Mouse (Mus musculus) CH12.LX (cell line): ENCODE measurements around the gene Tmem239. TPM values are rescaled to one million over a fixed set of nuclear protein-coding genes. Genes with fewer than 3 reads are reported as not detected.

Experiments
- DNase-seq: peaks from one replicate; pipeline ENCODE4 v3.0.0-alpha.2; 2013; ENCODE audit errors: extremely low read depth
- H3K27ac ChIP-seq: 2 replicates; pipeline ENCODE4 v1.5.1; 2012; ENCODE audit warnings: low read depth, mild to moderate bottlenecking, control low read depth, moderate library complexity; ENCODE audit not compliant: insufficient read depth
- H3K27me3 ChIP-seq: replicated peaks from 2 replicates; pipeline ENCODE3; 2012; ENCODE audit warnings: inconsistent platforms
- H3K36me3 ChIP-seq, 2 experiments: replicated peaks in 1 of 2; 2 replicates each; pipeline versions ENCODE3 to v1.6.1; 2012; ENCODE audit warnings: inconsistent platforms in 1 of 2, low read length in 1 of 2, mild to moderate bottlenecking in 1 of 2, mixed read lengths in 1 of 2, moderate library complexity in 1 of 2; ENCODE audit not compliant: control insufficient read depth in 1 of 2, insufficient read depth in 1 of 2
- H3K4me1 ChIP-seq, 2 experiments: 2 replicates each; pipeline ENCODE4 v1.6.1; 2012; ENCODE audit warnings: inconsistent platforms in 1 of 2, moderate library complexity in 1 of 2; ENCODE audit not compliant: insufficient read depth in 2 of 2, control insufficient read depth in 1 of 2
- H3K4me2 ChIP-seq: 2 replicates; pipeline ENCODE4 v1.6.1; 2012; ENCODE audit warnings: low read depth, mild to moderate bottlenecking, control low read depth; ENCODE audit not compliant: poor library complexity, insufficient read depth, severe bottlenecking
- H3K4me3 ChIP-seq, 3 experiments: fragments of 150-350 bp in 1 of 3; sonication (generic) in 1 of 3; replicated peaks in 1 of 3; 2 replicates each; pipeline versions ENCODE3 to v1.5.1; 2011 to 2012; ENCODE audit warnings: low read depth in 2 of 3, low read length in 2 of 3, mild to moderate bottlenecking in 2 of 3, moderate library complexity in 2 of 3, control low read depth in 1 of 3, improper control_type of control experiment in 1 of 3, inconsistent platforms in 1 of 3, mixed read lengths in 1 of 3; ENCODE audit not compliant: poor library complexity in 1 of 3
- H3K79me2 ChIP-seq: replicated peaks from 2 replicates; pipeline ENCODE4 v1.6.1; 2012; ENCODE audit warnings: mild to moderate bottlenecking, moderate library complexity; ENCODE audit not compliant: control insufficient read depth, poor library complexity, insufficient read depth, severe bottlenecking; ENCODE audit errors: extremely low read depth
- H3K9ac ChIP-seq: 2 replicates; pipeline ENCODE4 v1.6.1; 2012; ENCODE audit warnings: low read depth, mild to moderate bottlenecking, control low read depth, moderate library complexity; ENCODE audit not compliant: insufficient read depth
- H3K9me3 ChIP-seq: replicated peaks from 2 replicates; pipeline ENCODE3; 2012; ENCODE audit warnings: low read length, inconsistent platforms, mixed read lengths
- CTCF ChIP-seq, 2 experiments: IDR thresholded peaks in 1 of 2; conservative IDR thresholded peaks in 1 of 2; 2 replicates each; pipeline ENCODE4 v1.5.1; 2011 to 2012; ENCODE audit warnings: low read depth in 2 of 2, low read length in 2 of 2, improper control_type of control experiment in 1 of 2, inconsistent platforms in 1 of 2, mild to moderate bottlenecking in 1 of 2, moderate library complexity in 1 of 2
- EP300 ChIP-seq: IDR thresholded peaks from 2 replicates; pipeline ENCODE4 v1.6.1; 2011; ENCODE audit warnings: low read length, improper control_type of control experiment
- ETS1 ChIP-seq: conservative IDR thresholded peaks from 2 replicates; pipeline ENCODE4 v1.6.1; 2012; ENCODE audit warnings: low read depth, mild to moderate bottlenecking, inconsistent platforms, low read length, improper control_type of control experiment, moderate library complexity
- HCFC1 ChIP-seq: IDR thresholded peaks from 2 replicates; pipeline ENCODE4 v1.6.1; 2012; ENCODE audit warnings: low read depth, mild to moderate bottlenecking, inconsistent platforms, low read length, improper control_type of control experiment
- IRF4 ChIP-seq: IDR thresholded peaks from 2 replicates; pipeline ENCODE4 v1.6.1; 2014; ENCODE audit warnings: low read depth, mild to moderate bottlenecking, inconsistent platforms, low read length, improper control_type of control experiment
- KAT2A ChIP-seq: IDR thresholded peaks from 2 replicates; pipeline ENCODE4 v1.6.1; 2012; ENCODE audit warnings: low read length, improper control_type of control experiment, inconsistent platforms; ENCODE audit not compliant: insufficient replicate concordance
- MAX ChIP-seq: IDR thresholded peaks from 2 replicates; pipeline ENCODE4 v1.6.1; 2011; ENCODE audit warnings: low read length, improper control_type of control experiment
- MEF2A ChIP-seq: IDR thresholded peaks from 2 replicates; pipeline ENCODE4 v1.6.1; 2014; ENCODE audit warnings: low read depth, mild to moderate bottlenecking, inconsistent platforms, low read length, improper control_type of control experiment, borderline replicate concordance
- MYC ChIP-seq: IDR thresholded peaks from 2 replicates; pipeline ENCODE4 v1.6.1; 2011; ENCODE audit warnings: low read depth, mild to moderate bottlenecking, improper control_type of control experiment, low read length
- NELFE ChIP-seq: IDR thresholded peaks from 2 replicates; pipeline ENCODE4 v1.6.1; 2011; ENCODE audit warnings: low read depth, low read length, improper control_type of control experiment
- NRF1 ChIP-seq: IDR thresholded peaks from 2 replicates; pipeline ENCODE4 v1.6.1; 2014; ENCODE audit warnings: low read depth, mild to moderate bottlenecking, inconsistent platforms, low read length, improper control_type of control experiment, moderate library complexity
- POLR2A ChIP-seq: IDR thresholded peaks from 2 replicates; pipeline ENCODE4 v1.6.1; 2011; ENCODE audit warnings: low read depth, mild to moderate bottlenecking, improper control_type of control experiment, low read length
- POLR2AphosphoS2 ChIP-seq: IDR thresholded peaks from 2 replicates; pipeline ENCODE4 v1.6.1; 2011; ENCODE audit warnings: low read depth, low read length, improper control_type of control experiment
- RAD21 ChIP-seq: IDR thresholded peaks from 2 replicates; pipeline ENCODE4 v1.6.1; 2011; ENCODE audit warnings: low read depth, mild to moderate bottlenecking, low read length, improper control_type of control experiment, moderate library complexity
- SIN3A ChIP-seq: IDR thresholded peaks from 2 replicates; pipeline ENCODE4 v1.6.1; 2012; ENCODE audit warnings: low read length, improper control_type of control experiment, inconsistent platforms
- TBP ChIP-seq: conservative IDR thresholded peaks from 2 replicates; pipeline ENCODE4 v1.6.1; 2011; ENCODE audit warnings: low read depth, low read length, improper control_type of control experiment
- UBTF ChIP-seq: IDR thresholded peaks from 2 replicates; pipeline ENCODE4 v1.6.1; 2012; ENCODE audit warnings: low read depth, mild to moderate bottlenecking, inconsistent platforms, low read length, improper control_type of control experiment, moderate library complexity
- USF1 ChIP-seq: IDR thresholded peaks from 2 replicates; pipeline ENCODE4 v1.6.1; 2014; ENCODE audit warnings: low read depth, mild to moderate bottlenecking, inconsistent platforms, low read length, improper control_type of control experiment
- ZMIZ1 ChIP-seq: IDR thresholded peaks from 2 replicates; pipeline ENCODE4 v1.6.1; 2012; ENCODE audit warnings: low read depth, mild to moderate bottlenecking, inconsistent platforms, low read length, improper control_type of control experiment
- dilution Hi-C: fragments of 300-500 bp; cut with MboI; formaldehyde crosslinking; loops from 2 replicates; pipeline ENCODE4 v1.14.3; 2020; ENCODE audit warnings: low sequenced_read_pairs; ENCODE audit not compliant: extremely low pct_unique_long_range_greater_than_20kb, extremely low pct_ligation_motif_present
- in situ Hi-C: fragments of 300-500 bp; cut with MboI; formaldehyde crosslinking; loops from 3 replicates; pipeline ENCODE4 v1.14.3; 2019; ENCODE audit warnings: low sequenced_read_pairs, low pct_ligation_motif_present, low pct_unique_long_range_greater_than_20kb, mixed read lengths
- polyA plus RNA-seq: library from polyadenylated mRNA; unstranded; fragments of >175 nt; gene quantifications from 2 replicates; pipeline ENCODE4 v1.2.1, GENCODE M21; 2012; ENCODE audit warnings: low read depth; ENCODE audit not compliant: insufficient read length
- total RNA-seq, 2 experiments: library from RNA; depleted of rRNA; stranded (reverse); fragments of 300-350 nt in 1 of 2; fragments of >200 nt in 1 of 2; gene quantifications; 2 replicates each; pipeline ENCODE4 v1.2.3; 2012 to 2014

Tmem239 gene
- total and polyA plus RNA-seq, 3 experiments = not detected

DNA sequence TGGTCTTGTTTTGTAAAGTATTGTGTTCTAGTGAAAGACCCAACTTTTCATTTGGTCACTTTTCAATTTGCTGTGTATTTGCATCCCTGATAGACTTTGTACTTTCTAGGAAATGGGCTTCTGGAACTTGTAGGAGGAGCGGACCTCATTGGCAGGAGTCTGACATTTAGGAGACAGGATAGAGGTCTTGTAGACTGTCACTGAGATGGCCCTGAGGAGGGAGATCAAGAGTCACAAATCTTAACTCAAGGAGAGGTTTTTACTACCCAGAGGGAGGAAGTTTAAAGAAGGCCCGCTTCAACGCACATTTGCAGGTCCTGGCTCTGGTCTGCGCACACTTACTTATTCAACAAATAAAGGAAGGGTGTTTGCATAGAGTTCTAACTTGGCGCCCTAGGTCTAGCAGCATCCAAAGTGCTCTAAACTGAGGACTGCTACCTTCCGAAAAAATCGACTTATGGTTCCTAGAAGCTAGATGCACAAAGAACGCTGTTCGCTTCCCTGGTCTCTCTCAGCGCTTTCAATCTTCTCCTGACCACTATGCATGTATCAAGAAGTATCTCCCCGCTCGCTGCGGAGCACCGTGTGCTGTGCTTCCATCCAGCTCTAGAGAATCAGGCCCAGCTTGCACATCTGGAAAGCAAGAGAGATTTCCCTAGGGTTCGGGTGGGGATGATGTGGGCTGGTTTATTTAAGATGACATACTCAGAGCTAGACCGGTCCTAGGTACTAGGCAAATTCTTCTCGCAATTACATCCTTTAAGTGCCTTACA lies 42.9 kb downstream of the Tmem239 start:
- peak overlapping the region; percentile 16; the same call in 1 of the 2 replicates for H3K9ac ChIP-seq
- peak; percentile 37 for DNase-seq
- H3K9me3 ChIP-seq = no peaks in the 10 kb centered on the region
- peak overlapping the region; percentile 70 for H3K4me2 ChIP-seq
- H3K27me3 ChIP-seq = no peaks in the 10 kb centered on the region
- peak overlapping the region; percentile 76 to 91 (median 89) for H3K4me3 ChIP-seq
- H3K27ac ChIP-seq = no peak overlapping the region
- in situ Hi-C loops = loop anchor here (10.0 kb wide), 1 partner anchor 106 kb away; no protein-coding TSS in a partner anchor
- TF ChIP-seq CTCF (conservative IDR thresholded peaks at IDR 0.05 in 1 of 2, IDR thresholded peaks at IDR 0.05 in 1 of 2; ENCODE audit: low read depth in 2 of 2, low read length in 2 of 2) (peak in 1 of 2 experiments; percentile 33; a peak in 2 of 4 replicates), NELFE (no peak), USF1 (no peak), EP300 (no peak), MEF2A (no peak), RAD21 (peak; percentile 29), UBTF (no peak)
- TF ChIP-seq, all 38 proteins: peak for 2
- dilution Hi-C loops = no loop called here
- Histone ChIP-seq H3K36me3 (peaks cover 3 to 18% of the 10 kb centered on the region in 2 experiments), H3K4me1 (peaks cover 0 to 32% of the 10 kb centered on the region in 2 experiments; a peak in 2 of 4 replicates), H3K79me2 (peaks cover 13% of the 10 kb centered on the region)

- TF ChIP-seq IRF4 = no peak
- TF ChIP-seq UBTF = peak; percentile 25; the same call in 1 of the 2 replicates
- peak; percentile 58 for TF ChIP-seq HCFC1
- peak; percentile 72 for TF ChIP-seq NRF1
- TF ChIP-seq POLR2A = peak; percentile 87
- 0 out of 2 replicates have a peak, but pooled peaks have one; percentile 55 for TF ChIP-seq TBP
- no peak for TF ChIP-seq MYC
- 0 out of 2 replicates have a peak, but pooled peaks have one; percentile 9 for TF ChIP-seq MAX
- peak; percentile 63 for TF ChIP-seq NELFE
- TF ChIP-seq KAT2A = no peak
- no peak for TF ChIP-seq POLR2AphosphoS2
- TF ChIP-seq SIN3A = peak; percentile 23
- TF ChIP-seq ETS1 = no peak
- peak; percentile 62; the same call in 1 of the 2 replicates for TF ChIP-seq ZMIZ1
- Histone ChIP-seq H3K27me3 (no peaks in the 10 kb centered on the region), H3K4me3 (peak within 1 kb of the TSS; percentile 76 to 91 (median 89)), H3K27ac (0 out of 2 replicates have a peak within 1 kb of the TSS, but pooled peaks have one; percentile 5), H3K9ac (peak within 1 kb of the TSS; percentile 55), H3K79me2 (peaks cover 18% of the 10 kb centered on the region), H3K9me3 (no peaks in the 10 kb centered on the region), H3K4me2 (peak within 1 kb of the TSS; percentile 74), H3K4me1 (peaks cover 0 to 32% of the 10 kb centered on the region in 2 experiments; a peak in 2 of 4 replicates), H3K36me3 (peaks cover 0 to 16% of the 10 kb centered on the region in 2 experiments)
- in situ Hi-C loops = loop anchor here (10.0 kb wide), 1 partner anchor 105 kb away; no protein-coding TSS in a partner anchor
- peak; percentile 74 for DNase-seq
- dilution Hi-C loops = no loop called here
Measured at GRCm38 (mm10) chr2:130449794-130450433, 43.6 kb downstream of the Tmem239 start, which contains the start of gene Ptpra. Ptpra (plus strand) TSS chr2:130450278.
